Mouse (Mus musculus) intestine, embryonic 16.5 days (tissue): ENCODE data around the gene Tspoap1. TPM values are rescaled to one million over a fixed set of nuclear protein-coding genes. Genes with fewer than 3 reads are reported as not detected.

Experiments used
- ATAC-seq: fragments of 200-750 bp; cut with Nextera tagmentation; 2 replicates; pipeline ENCODE4 v1.8.0; 2017; ENCODE audit warnings: moderate TSS enrichment, moderate library complexity
- H3K27ac ChIP-seq: fragments of 300-500 bp; sonication (generic); 2 replicates; pipeline ENCODE4 v1.5.1; 2014; ENCODE audit warnings: mild to moderate bottlenecking, low read length
- H3K27me3 ChIP-seq: fragments of 300-500 bp; sonication (generic); replicated peaks from 2 replicates; pipeline ENCODE4 v1.6.1; 2014; ENCODE audit warnings: low read length, control low read depth, mixed read lengths; ENCODE audit not compliant: control insufficient read depth, insufficient read depth
- H3K36me3 ChIP-seq: fragments of 300-500 bp; sonication (generic); 2 replicates; pipeline ENCODE4 v1.6.1; 2014; ENCODE audit warnings: low read length, control low read depth; ENCODE audit not compliant: control insufficient read depth, insufficient read depth
- H3K4me1 ChIP-seq: fragments of 300-500 bp; sonication (generic); 2 replicates; pipeline ENCODE4 v1.6.1; 2014; ENCODE audit warnings: low read length, control low read depth, mixed read lengths; ENCODE audit not compliant: control insufficient read depth, insufficient read depth
- H3K4me2 ChIP-seq: fragments of 300-500 bp; sonication (generic); 2 replicates; pipeline ENCODE4 v1.6.1; 2014; ENCODE audit warnings: low read depth, low read length, control low read depth
- H3K4me3 ChIP-seq: fragments of 300-500 bp; sonication (generic); 2 replicates; pipeline ENCODE4 v1.5.1; 2014; ENCODE audit warnings: mild to moderate bottlenecking, low read length
- H3K9ac ChIP-seq: fragments of 300-500 bp; sonication (generic); 2 replicates; pipeline ENCODE4 v1.6.1; 2014; ENCODE audit warnings: low read depth, low read length
- H3K9me3 ChIP-seq: fragments of 300-500 bp; sonication (generic); 2 replicates; pipeline ENCODE4 v1.6.1; 2016; ENCODE audit warnings: low read length, control low read depth; ENCODE audit not compliant: control insufficient read depth
- WGBS: fragments of 180-500 bp; shearing (Covaris S2); extraction: QIAGEN DNeasy Blood & Tissue Kit; methylation state at CpG from one replicate; pipeline ENCODE4 v1.1.7; 2014; 5-methylcytosine and 5-hydroxymethylcytosine counted together
- polyA plus RNA-seq: library from polyadenylated mRNA; unstranded; fragments of >200 nt; fragmentation: Nextera tagmentation; extraction: Ambion mirVana; gene quantifications from 2 replicates; pipeline ENCODE4 v1.2.1, GENCODE M21; 2015

The Tspoap1 gene
- polyA plus RNA-seq, 1 experiment from 2014 or later, result 1.2 TPM

GRCm38 (mm10) chr11:87725964-87726562 lies 34.3 kb upstream of the Tspoap1 start:
- Histone ChIP-seq H3K27me3 (no peaks in the 10 kb centered on the region), H3K9ac (peak overlapping the region; percentile 50), H3K27ac (peak overlapping the region; percentile 75), H3K4me2 (peak overlapping the region; percentile 14; the same call in 1 of the 2 replicates), H3K9me3 (no peaks in the 10 kb centered on the region), H3K36me3 (no peaks in the 10 kb centered on the region), H3K4me1 (peaks cover 20% of the 10 kb centered on the region), H3K4me3 (no peak overlapping the region)
- WGBS, result 22% methylated on average over 6 of the region's 6 CpGs
- ATAC-seq, result peak; percentile 90

DNA sequence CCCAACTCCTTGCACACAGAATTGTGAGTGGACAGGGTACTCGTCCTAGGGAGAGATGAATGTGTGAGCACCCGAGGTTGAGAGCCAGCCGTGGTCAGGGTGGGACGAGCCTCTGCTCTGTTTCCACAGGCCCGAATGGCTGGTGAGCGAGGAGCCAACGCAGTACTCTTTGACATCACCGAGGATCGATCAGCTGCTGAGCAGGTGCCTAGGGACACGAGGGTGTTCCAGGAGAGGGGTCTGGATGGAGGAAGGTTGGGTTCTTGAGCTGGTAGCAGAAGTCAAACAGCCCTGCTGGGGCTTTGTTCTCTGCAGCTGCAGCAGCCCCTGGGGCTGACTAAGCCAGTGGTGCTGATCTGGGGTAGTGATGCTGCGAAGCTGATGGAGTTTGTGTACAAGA lies 33.3 kb upstream of the Tspoap1 start:
- ATAC-seq, result no peak
- 70% methylated on average over 11 of the region's 11 CpGs for WGBS
- H3K27me3 ChIP-seq, result no peaks in the 10 kb centered on the region

GRCm38 (mm10) chr11:87727471-87727870 lies 32.9 kb upstream of the Tspoap1 start:
- Histone ChIP-seq H3K27me3 (no peaks in the 10 kb centered on the region), H3K36me3 (no peaks in the 10 kb centered on the region), H3K4me2 (no peak overlapping the region), H3K27ac (no peak overlapping the region), H3K9ac (no peak overlapping the region), H3K4me1 (peaks cover 20% of the 10 kb centered on the region), H3K9me3 (no peaks in the 10 kb centered on the region), H3K4me3 (no peak overlapping the region)
- ATAC-seq, result no peak
- WGBS, result 67% methylated on average over 4 of the region's 4 CpGs

More for the DNA sequence above, 33.3 kb upstream of the Tspoap1 start:
- Histone ChIP-seq H3K9me3 (no peaks in the 10 kb centered on the region), H3K4me2 (no peak overlapping the region), H3K4me1 (peaks cover 20% of the 10 kb centered on the region), H3K4me3 (no peak overlapping the region), H3K27ac (no peak overlapping the region), H3K9ac (no peak overlapping the region), H3K36me3 (no peaks in the 10 kb centered on the region)

GRCm38 (mm10) chr11:87728850-87729592 lies 31.3 kb upstream of the Tspoap1 start:
- Histone ChIP-seq H3K4me3 (no peak overlapping the region), H3K4me2 (no peak overlapping the region), H3K27ac (no peak overlapping the region), H3K27me3 (no peaks in the 10 kb centered on the region), H3K9ac (no peak overlapping the region), H3K4me1 (peaks cover 20% of the 10 kb centered on the region), H3K9me3 (no peaks in the 10 kb centered on the region), H3K36me3 (no peaks in the 10 kb centered on the region)
- ATAC-seq, result no peak
- WGBS, result 56% methylated on average over 18 of the region's 18 CpGs

- Histone ChIP-seq H3K4me3 (no peak overlapping the region), H3K9ac (no peak overlapping the region; the same call in 1 of the 2 replicates), H3K27me3 (no peaks in the 10 kb centered on the region), H3K27ac (no peak overlapping the region), H3K36me3 (no peaks in the 10 kb centered on the region), H3K4me2 (no peak overlapping the region), H3K9me3 (no peaks in the 10 kb centered on the region), H3K4me1 (peaks cover 20% of the 10 kb centered on the region)
- ATAC-seq, result no peak
- 79% methylated on average over 13 of the region's 13 CpGs for WGBS
Measured at GRCm38 (mm10) chr11:87729593-87730185, 30.7 kb upstream of the Tspoap1 start.

DNA sequence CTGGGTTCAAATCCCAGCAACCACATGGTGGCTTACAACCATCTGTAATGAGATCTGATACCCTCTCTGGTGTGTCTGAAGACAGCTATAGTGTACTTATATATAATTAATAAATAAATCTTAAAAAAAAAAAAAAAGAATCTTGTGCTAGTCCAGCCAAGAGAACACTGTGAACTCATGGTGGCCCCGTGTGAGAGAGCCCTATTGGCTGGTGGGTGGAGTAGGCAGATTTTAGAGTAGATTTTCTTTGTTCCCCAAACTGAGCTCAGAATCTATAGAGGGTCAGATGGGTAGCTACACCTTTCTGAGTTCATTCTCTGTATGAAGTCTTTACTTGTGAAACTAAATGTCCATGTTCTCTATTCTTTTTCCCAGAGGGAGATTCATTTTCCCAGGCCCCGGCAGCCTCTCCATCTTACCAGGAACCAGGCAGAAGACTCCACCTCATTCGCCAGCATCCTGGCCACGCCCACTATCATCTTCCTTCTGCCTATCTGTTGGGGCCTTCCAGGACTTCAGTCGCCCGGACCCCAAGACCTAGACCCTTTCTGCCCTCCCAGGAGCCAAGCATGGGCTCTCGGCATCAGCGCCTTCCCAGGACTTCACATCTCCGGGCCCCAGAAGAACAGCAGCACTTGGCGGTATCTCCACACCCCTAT lies 29.6 kb upstream of the Tspoap1 start:
- Histone ChIP-seq H3K4me3 (no peak overlapping the region), H3K9me3 (no peaks in the 10 kb centered on the region), H3K4me2 (no peak overlapping the region), H3K9ac (no peak overlapping the region), H3K36me3 (no peaks in the 10 kb centered on the region), H3K27me3 (no peaks in the 10 kb centered on the region), H3K4me1 (peaks cover 12% of the 10 kb centered on the region), H3K27ac (no peak overlapping the region)
- 79% methylated on average over 10 of the region's 10 CpGs for WGBS
- ATAC-seq, result no peak

DNA sequence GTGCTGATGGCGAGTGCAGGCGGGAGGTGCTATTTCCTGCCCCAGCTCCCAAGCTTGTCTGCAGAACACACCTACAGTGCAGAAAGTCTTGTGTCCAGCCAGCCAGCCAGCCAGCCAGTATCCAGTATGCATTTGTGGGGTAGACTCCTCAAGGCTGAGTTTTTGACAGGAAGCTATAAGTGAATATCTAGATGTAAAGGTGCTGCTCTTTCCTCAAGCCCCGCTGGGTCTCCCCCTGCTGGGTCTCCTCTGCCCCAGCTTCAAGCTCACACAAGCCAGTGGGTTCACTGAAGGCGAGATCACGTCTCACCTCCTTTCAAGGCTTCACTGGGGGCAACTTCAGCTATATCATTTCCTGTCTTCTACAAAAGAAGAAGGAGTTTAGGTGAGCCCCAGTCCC lies 26.0 kb upstream of the Tspoap1 start:
- WGBS, result 59% methylated on average over 5 of the region's 5 CpGs
- no peak overlapping the region for H3K27ac ChIP-seq
- no peaks in the 10 kb centered on the region for H3K27me3 ChIP-seq
- no peak overlapping the region for H3K4me3 ChIP-seq
- peaks cover 9% of the 10 kb centered on the region; the same call in 1 of the 2 replicates for H3K4me1 ChIP-seq
- no peak for ATAC-seq
- H3K9me3 ChIP-seq, result no peaks in the 10 kb centered on the region
- no peak overlapping the region for H3K4me2 ChIP-seq
- peak overlapping the region; percentile 45; the same call in 1 of the 2 replicates for H3K9ac ChIP-seq
- H3K36me3 ChIP-seq, result no peaks in the 10 kb centered on the region

GRCm38 (mm10) chr11:87735691-87736090 lies 24.6 kb upstream of the Tspoap1 start:
- H3K9ac ChIP-seq, result no peak overlapping the region
- peaks cover 9% of the 10 kb centered on the region; the same call in 1 of the 2 replicates for H3K4me1 ChIP-seq
- no peaks in the 10 kb centered on the region for H3K9me3 ChIP-seq
- no peak for ATAC-seq
- no peaks in the 10 kb centered on the region for H3K27me3 ChIP-seq
- H3K36me3 ChIP-seq, result no peaks in the 10 kb centered on the region
- H3K4me2 ChIP-seq, result no peak overlapping the region
- H3K4me3 ChIP-seq, result no peak overlapping the region
- WGBS, result 60% methylated on average over 6 of the region's 6 CpGs
- H3K27ac ChIP-seq, result no peak overlapping the region; the same call in 1 of the 2 replicates

DNA sequence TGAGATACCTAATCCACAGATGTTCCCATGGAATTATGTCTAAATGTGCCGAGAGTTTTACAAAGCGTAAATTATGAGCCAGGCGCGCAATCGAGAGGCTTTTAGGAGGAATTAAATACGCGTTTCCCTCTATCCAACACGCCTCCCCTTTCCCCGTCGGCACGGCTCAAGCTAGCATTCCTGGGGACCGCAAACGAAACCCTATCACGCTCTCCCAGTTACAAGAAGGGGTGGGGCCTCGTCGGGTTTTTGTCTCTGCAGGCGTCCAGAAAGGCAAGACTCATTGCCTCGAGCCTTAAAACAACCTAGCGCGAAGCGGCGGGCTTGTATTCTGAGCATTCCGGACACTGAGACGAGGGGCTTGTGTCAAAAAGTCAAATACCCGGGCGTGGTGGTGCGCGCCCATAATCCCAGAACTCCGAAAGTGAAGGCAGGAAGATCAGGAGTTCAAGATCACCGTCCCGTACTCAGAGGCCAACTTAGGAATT lies 23.6 kb upstream of the Tspoap1 start:
- under 1% methylated on average over 31 of the region's 31 CpGs for WGBS
- Histone ChIP-seq H3K27me3 (no peaks in the 10 kb centered on the region), H3K36me3 (no peaks in the 10 kb centered on the region), H3K27ac (peak overlapping the region; percentile 88), H3K4me1 (peaks cover 9% of the 10 kb centered on the region; the same call in 1 of the 2 replicates), H3K4me3 (peak overlapping the region; percentile 82), H3K9ac (peak overlapping the region; percentile 84), H3K4me2 (peak overlapping the region; percentile 83), H3K9me3 (no peaks in the 10 kb centered on the region)
- ATAC-seq, result peak; percentile 79
